Mouse (Mus musculus): ENCODE results near the gene Gm49450. TPM values are rescaled to one million over a fixed set of nuclear protein-coding genes. Genes with fewer than 3 reads are reported as not detected.

The Gm49450 gene
- polyA plus RNA-seq, 1 experiment from 2014 or later = not detected

DNA sequence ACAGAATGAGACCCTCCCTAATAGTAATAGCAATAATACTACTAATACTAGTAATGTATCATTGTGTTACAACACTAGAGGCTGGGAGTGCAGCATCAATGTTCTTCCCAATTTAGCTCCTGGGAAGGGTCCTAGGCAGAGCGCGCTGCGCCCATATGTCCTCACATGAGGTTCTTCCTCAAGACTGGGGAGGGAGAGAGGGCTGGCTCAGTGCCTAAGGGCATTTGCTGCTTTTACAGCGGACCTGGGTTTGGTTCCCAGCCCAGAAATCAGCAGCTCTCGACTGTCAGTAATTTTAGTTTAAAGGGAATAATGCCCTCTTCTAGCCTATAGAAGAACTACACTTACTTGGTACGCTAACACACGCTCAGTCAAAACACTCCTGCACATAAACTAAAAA lies 65.8 kb downstream of the Gm49450 start:
- H3K36me3 ChIP-seq (replicated peaks) = no peaks in the 10 kb centered on the region
- WGBS = 81% methylated on average over 7 of the region's 7 CpGs
- no peak overlapping the region for H3K4me3 ChIP-seq (replicated peaks)
- H3K27ac ChIP-seq = no peak overlapping the region
- no peak for ATAC-seq (ENCODE audit: low FRiP score)
- no peak overlapping the region for H3K9ac ChIP-seq
- peaks cover 15% of the 10 kb centered on the region for H3K27me3 ChIP-seq
- H3K4me2 ChIP-seq = no peak overlapping the region
- no peaks in the 10 kb centered on the region for H3K9me3 ChIP-seq
- H3K4me1 ChIP-seq = peaks cover 3% of the 10 kb centered on the region; the same call in 1 of the 2 replicates

DNA sequence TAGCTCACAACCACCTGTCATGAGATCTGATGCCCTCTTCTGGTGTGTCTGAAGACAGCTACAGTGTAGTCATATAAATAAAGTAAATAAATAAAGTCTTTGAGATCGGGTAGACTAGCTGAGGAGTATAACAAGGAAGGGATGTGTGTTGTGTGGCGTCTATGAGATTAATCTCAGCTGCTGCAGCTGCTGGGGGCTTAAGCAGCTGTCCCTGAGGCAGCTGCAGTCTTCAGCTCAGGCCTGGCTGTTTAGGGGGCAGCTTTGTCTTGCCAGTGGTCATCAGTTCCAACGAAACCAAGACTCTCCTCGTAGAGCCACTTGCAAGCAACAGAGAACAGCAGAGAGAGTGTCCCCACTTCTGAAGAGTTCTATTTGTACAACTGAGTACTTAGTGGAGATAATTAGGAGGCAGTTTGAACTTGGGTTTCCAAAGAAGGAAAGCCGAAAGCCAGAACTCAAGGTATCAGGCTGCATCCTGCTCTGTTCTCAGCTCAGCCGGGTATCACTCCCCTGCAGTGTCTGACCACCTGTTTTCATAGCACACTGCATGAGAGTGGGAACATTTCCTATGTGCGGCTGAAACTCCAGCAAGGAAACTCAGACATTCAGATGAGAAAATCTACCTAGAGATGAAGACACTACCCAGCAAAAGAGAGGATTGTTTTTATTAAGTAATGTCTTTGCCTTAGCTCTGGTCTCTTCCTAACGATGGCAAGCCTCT lies 66.5 kb downstream of the Gm49450 start:
- 69% methylated on average over 8 of the region's 8 CpGs for WGBS
- Histone ChIP-seq H3K9ac (no peak overlapping the region), H3K4me2 (no peak overlapping the region), H3K9me3 (no peaks in the 10 kb centered on the region), H3K4me3 (replicated peaks) (no peak overlapping the region), H3K27me3 (peaks cover 8% of the 10 kb centered on the region), H3K4me1 (peaks cover 5% of the 10 kb centered on the region), H3K27ac (no peak overlapping the region), H3K36me3 (replicated peaks) (no peaks in the 10 kb centered on the region)
- ATAC-seq (ENCODE audit: low FRiP score) = no peak

DNA sequence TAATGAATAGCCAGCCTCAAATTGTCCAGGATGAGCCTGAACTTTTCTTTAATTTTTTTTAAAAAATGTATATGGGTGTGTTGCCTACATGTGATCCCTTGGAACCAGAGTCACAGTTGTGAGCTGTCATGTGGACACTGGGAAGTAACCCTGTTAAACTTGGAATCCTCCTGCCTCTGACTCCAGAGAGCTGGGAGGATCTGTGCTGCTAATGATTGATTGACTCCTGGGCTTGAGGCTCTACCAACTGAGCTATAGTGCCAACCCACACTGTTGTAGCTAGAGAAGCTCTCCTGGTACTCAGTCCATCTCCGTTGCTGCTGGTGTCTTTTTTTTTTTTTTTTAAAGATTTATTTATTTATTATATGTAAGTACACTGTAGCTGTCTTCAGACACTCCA lies 69.2 kb downstream of the Gm49450 start:
- no peak for ATAC-seq (ENCODE audit: low FRiP score)
- no peak overlapping the region for H3K4me3 ChIP-seq (replicated peaks)
- WGBS = 65% methylated on average over 1 of the region's 1 CpGs

DNA sequence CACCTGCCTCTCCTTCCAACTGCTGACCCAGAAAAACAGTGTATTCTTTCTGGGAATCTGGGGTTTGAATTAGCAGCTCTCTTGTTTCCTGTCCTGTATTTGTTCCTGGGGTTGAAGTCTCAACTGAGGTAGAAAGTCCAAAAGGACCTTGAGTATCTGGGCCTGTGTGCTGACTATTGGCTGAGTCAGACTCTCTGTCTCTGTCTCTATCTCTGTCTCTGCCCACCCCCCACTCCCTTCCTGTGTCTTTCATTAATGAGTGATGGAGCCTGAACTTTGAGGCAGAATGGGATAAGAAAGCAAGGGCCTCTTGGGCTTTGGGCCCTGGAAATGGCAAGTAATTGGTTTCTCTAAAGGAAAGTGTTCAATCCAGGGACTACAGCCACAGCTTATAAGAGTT lies 69.7 kb downstream of the Gm49450 start:
- ATAC-seq (ENCODE audit: low FRiP score) = no peak
- Histone ChIP-seq H3K9ac (no peak overlapping the region), H3K27me3 (no peaks in the 10 kb centered on the region), H3K36me3 (replicated peaks) (no peaks in the 10 kb centered on the region), H3K9me3 (no peaks in the 10 kb centered on the region), H3K4me3 (replicated peaks) (no peak overlapping the region), H3K4me2 (no peak overlapping the region), H3K27ac (no peak overlapping the region), H3K4me1 (peaks cover 21% of the 10 kb centered on the region)

More for the DNA sequence above, 69.2 kb downstream of the Gm49450 start:
- Histone ChIP-seq H3K4me1 (peaks cover 21% of the 10 kb centered on the region), H3K9me3 (no peaks in the 10 kb centered on the region), H3K27me3 (no peaks in the 10 kb centered on the region), H3K9ac (no peak overlapping the region), H3K27ac (no peak overlapping the region), H3K36me3 (replicated peaks) (no peaks in the 10 kb centered on the region), H3K4me2 (no peak overlapping the region)

Other genes starting within 250 kb of the Gm49450 start
- 1.5 and 1.7 TPM in 2 replicates for gene Ccdc65, start 245.3 kb downstream of the Gm49450 start, polyA plus RNA-seq (2016; fragmentation: Nextera tagmentation; extraction: Ambion mirVana)
- gene Fkbp11, start 225.4 kb downstream of the Gm49450 start, polyA plus RNA-seq (2016; fragmentation: Nextera tagmentation; extraction: Ambion mirVana) = 6.2 and 8.5 TPM in 2 replicates
- 58.2 and 58.3 TPM in 2 replicates for gene Arf3, start 190.3 kb downstream of the Gm49450 start, polyA plus RNA-seq (2016; fragmentation: Nextera tagmentation; extraction: Ambion mirVana)
- 0.18 and 0.24 TPM in 2 replicates for gene Wnt10b, start 175.4 kb downstream of the Gm49450 start, polyA plus RNA-seq (2016; fragmentation: Nextera tagmentation; extraction: Ambion mirVana)
- gene Wnt1, start 163.7 kb downstream of the Gm49450 start, polyA plus RNA-seq (2016; fragmentation: Nextera tagmentation; extraction: Ambion mirVana) = 0.18 and 0.61 TPM in 2 replicates
- gene Ddn, start 144.1 kb downstream of the Gm49450 start, polyA plus RNA-seq (2016; fragmentation: Nextera tagmentation; extraction: Ambion mirVana) = 0.22 TPM in 1 of 2 replicates, not detected in the other
- 85.2 and 89.4 TPM in 2 replicates for gene Prkag1, start 122.0 kb downstream of the Gm49450 start, polyA plus RNA-seq (2016; fragmentation: Nextera tagmentation; extraction: Ambion mirVana)
- gene Kmt2d, start 82.3 kb downstream of the Gm49450 start, polyA plus RNA-seq (2016; fragmentation: Nextera tagmentation; extraction: Ambion mirVana) = 12.5 and 12.7 TPM in 2 replicates
- gene Rhebl1, start 59.0 kb downstream of the Gm49450 start, polyA plus RNA-seq (2016; fragmentation: Nextera tagmentation; extraction: Ambion mirVana) = 20.1 and 23.3 TPM in 2 replicates
- gene Dhh, start 55.0 kb downstream of the Gm49450 start, polyA plus RNA-seq (2016; fragmentation: Nextera tagmentation; extraction: Ambion mirVana) = 0.45 and 0.51 TPM in 2 replicates
- gene Lmbr1l, start 35.3 kb downstream of the Gm49450 start, polyA plus RNA-seq (2016; fragmentation: Nextera tagmentation; extraction: Ambion mirVana) = 30.6 and 41.5 TPM in 2 replicates
- gene Tuba1b, start 19.0 kb downstream of the Gm49450 start, polyA plus RNA-seq (2016; fragmentation: Nextera tagmentation; extraction: Ambion mirVana) = 1,790 and 1,867 TPM in 2 replicates
- gene Tuba1a, start 152 bp upstream of the Gm49450 start, polyA plus RNA-seq (2016; fragmentation: Nextera tagmentation; extraction: Ambion mirVana) = 7,386 and 7,785 TPM in 2 replicates
- 107 and 111 TPM in 2 replicates for gene Tuba1c, start 76.3 kb upstream of the Gm49450 start, polyA plus RNA-seq (2016; fragmentation: Nextera tagmentation; extraction: Ambion mirVana)
- gene Prph, start 101.6 kb upstream of the Gm49450 start, polyA plus RNA-seq (2016; fragmentation: Nextera tagmentation; extraction: Ambion mirVana) = 0.73 and 1.4 TPM in 2 replicates
- 41.6 and 48.3 TPM in 2 replicates for gene Troap, start 121.0 kb upstream of the Gm49450 start, polyA plus RNA-seq (2016; fragmentation: Nextera tagmentation; extraction: Ambion mirVana)
- gene C1ql4, start 134.3 kb upstream of the Gm49450 start, polyA plus RNA-seq (2016; fragmentation: Nextera tagmentation; extraction: Ambion mirVana) = 0.44 and 1.3 TPM in 2 replicates
- gene Dnajc22, start 139.6 kb upstream of the Gm49450 start, polyA plus RNA-seq (2016; fragmentation: Nextera tagmentation; extraction: Ambion mirVana) = 0.76 and 1.0 TPM in 2 replicates
- gene Spats2, start 172.4 kb upstream of the Gm49450 start, polyA plus RNA-seq (2016; fragmentation: Nextera tagmentation; extraction: Ambion mirVana) = 65.5 and 69.8 TPM in 2 replicates

Data from forebrain, embryonic 12.5 days (tissue).